Mouse (Mus musculus) forebrain, embryonic 11.5 days (tissue): ENCODE measurements around the gene Col27a1. TPM values are rescaled to one million over a fixed set of nuclear protein-coding genes. Genes with fewer than 3 reads are reported as not detected.

Experiments used
- ATAC-seq: fragments of 200-750 bp; cut with Nextera tagmentation; replicated peaks from 2 replicates; pipeline ENCODE4 v1.8.0; 2017; ENCODE audit warnings: moderate TSS enrichment; ENCODE audit not compliant: low FRiP score
- DNase-seq: peaks from one replicate; pipeline ENCODE4 v3.0.0-alpha.2; 2017; ENCODE audit warnings: low spot score
- H3K27ac ChIP-seq: fragments of 300-500 bp; sonication (generic); 2 replicates; pipeline ENCODE4 v1.5.1; 2014; ENCODE audit warnings: low read depth, low read length
- H3K27me3 ChIP-seq: fragments of 300-500 bp; sonication (generic); 2 replicates; pipeline ENCODE4 v1.6.1; 2014; ENCODE audit warnings: mild to moderate bottlenecking, low read length, mixed read lengths; ENCODE audit not compliant: control insufficient read depth, insufficient read depth
- H3K36me3 ChIP-seq: fragments of 300-500 bp; sonication (generic); 2 replicates; pipeline ENCODE4 v1.6.1; 2014; ENCODE audit warnings: mild to moderate bottlenecking, low read length, moderate library complexity, mixed read lengths; ENCODE audit not compliant: control insufficient read depth, insufficient read depth
- H3K4me1 ChIP-seq: fragments of 300-500 bp; sonication (generic); replicated peaks from 2 replicates; pipeline ENCODE4 v1.6.1; 2014; ENCODE audit warnings: low read length, mixed read lengths; ENCODE audit not compliant: control insufficient read depth, insufficient read depth
- H3K4me2 ChIP-seq: fragments of 300-500 bp; sonication (generic); 2 replicates; pipeline ENCODE4 v1.6.1; 2014; ENCODE audit warnings: low read depth, mild to moderate bottlenecking, low read length, moderate library complexity, mixed read lengths; ENCODE audit not compliant: severe bottlenecking
- H3K4me3 ChIP-seq: fragments of 300-500 bp; sonication (generic); 2 replicates; pipeline ENCODE4 v1.5.1; 2014; ENCODE audit warnings: low read depth, low read length
- H3K9ac ChIP-seq: fragments of 300-500 bp; sonication (generic); 2 replicates; pipeline ENCODE4 v1.6.1; 2014; ENCODE audit warnings: low read length
- H3K9me3 ChIP-seq: fragments of 300-500 bp; sonication (generic); 2 replicates; pipeline ENCODE4 v1.6.1; 2016; ENCODE audit warnings: low read length, mixed read lengths; ENCODE audit not compliant: control insufficient read depth
- WGBS: fragments of 180-500 bp; shearing (Covaris S2); extraction: QIAGEN DNeasy Blood & Tissue Kit; methylation state at CpG from one replicate; pipeline ENCODE4 v1.1.7; 2014; 5-methylcytosine and 5-hydroxymethylcytosine counted together
- polyA plus RNA-seq: library from polyadenylated mRNA; unstranded; fragments of >200 nt; fragmentation: Nextera tagmentation; extraction: Ambion mirVana; gene quantifications from 2 replicates; pipeline ENCODE4 v1.2.1, GENCODE M21; 2014

The Col27a1 gene
- 3.4 and 3.6 TPM in 2 replicates for polyA plus RNA-seq

DNA sequence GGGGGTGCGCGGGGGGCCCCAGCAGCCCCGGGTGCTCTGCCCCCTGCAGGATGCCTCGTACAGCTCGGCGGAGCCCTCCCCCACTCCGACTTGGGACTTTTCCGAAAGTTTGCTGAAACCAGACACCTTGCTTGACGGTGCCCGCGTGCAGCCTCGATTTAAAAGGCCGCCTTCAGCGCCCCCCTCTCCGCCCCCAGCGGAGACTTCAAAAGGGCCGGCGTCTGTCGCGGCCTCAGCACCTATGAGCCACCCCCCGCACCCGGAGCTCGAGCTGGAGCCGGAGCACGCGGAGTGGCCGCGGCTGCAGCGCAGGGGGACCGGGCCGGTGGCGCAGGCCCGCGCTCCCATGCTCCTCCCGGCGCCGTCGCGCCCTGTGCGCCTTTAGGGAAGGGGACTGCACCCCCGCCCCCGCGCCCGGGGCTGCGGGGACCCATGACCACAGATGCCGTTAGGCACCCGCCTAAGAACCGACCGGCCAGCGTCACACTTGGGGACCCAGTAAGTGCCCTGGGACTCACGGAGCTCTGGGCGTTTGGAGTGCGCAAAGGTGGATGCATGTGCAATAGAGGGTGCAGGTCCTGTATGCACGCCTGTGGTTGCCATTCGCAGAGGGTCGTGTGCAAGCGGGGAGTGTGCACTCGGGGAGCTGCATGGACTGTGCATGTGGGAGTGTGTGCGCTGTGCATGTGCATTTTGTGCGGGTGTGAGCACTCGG is at the start of gene Col27a1:
Col27a1 (plus strand) TSS at position 98 of the 715 bp plus-strand sequence.
- peak within 1 kb of the TSS; percentile 76 for H3K4me3 ChIP-seq
- H3K36me3 ChIP-seq, result no peaks in the 10 kb centered on the region
- peak; percentile 76 for DNase-seq
- no peaks in the 10 kb centered on the region for H3K9me3 ChIP-seq
- ATAC-seq, result peak; percentile 44
- peak within 1 kb of the TSS; percentile 100 for H3K4me2 ChIP-seq
- peaks cover 18% of the 10 kb centered on the region for H3K4me1 ChIP-seq
- H3K9ac ChIP-seq, result peak within 1 kb of the TSS; percentile 27
- WGBS, result under 1% methylated on average over 61 of the region's 61 CpGs
- H3K27me3 ChIP-seq, result peaks cover 24% of the 10 kb centered on the region
- no peak within 1 kb of the TSS for H3K27ac ChIP-seq

DNA sequence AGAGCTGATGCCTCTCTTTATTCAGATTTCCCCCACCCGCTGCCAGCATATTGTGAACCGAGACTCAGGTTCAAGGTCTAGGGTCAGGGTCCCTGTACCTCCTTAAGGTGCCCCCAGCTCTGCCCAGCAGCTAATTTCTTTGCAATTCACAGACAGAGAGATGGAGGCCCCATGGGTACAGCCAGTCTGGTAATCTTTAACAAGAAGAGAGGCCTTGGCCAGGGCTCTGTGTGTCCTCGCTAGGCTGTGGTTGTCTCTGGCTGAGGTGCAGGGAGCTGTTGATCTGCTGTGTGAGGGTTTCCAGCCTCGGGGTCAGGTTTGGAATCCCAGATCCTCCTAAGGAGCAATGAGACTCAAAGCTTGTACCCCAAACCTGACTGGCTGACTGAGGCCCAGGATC is 48.2 kb upstream of the Col27a1 start:
- Histone ChIP-seq H3K9me3 (no peaks in the 10 kb centered on the region), H3K4me1 (no peaks in the 10 kb centered on the region), H3K36me3 (no peaks in the 10 kb centered on the region), H3K4me2 (no peak overlapping the region), H3K4me3 (no peak overlapping the region), H3K27me3 (no peaks in the 10 kb centered on the region; the same call in 1 of the 2 replicates), H3K27ac (no peak overlapping the region), H3K9ac (no peak overlapping the region)
- DNase-seq (no peak), ATAC-seq (no peak)
- 91% methylated on average over 4 of the region's 4 CpGs for WGBS

DNA sequence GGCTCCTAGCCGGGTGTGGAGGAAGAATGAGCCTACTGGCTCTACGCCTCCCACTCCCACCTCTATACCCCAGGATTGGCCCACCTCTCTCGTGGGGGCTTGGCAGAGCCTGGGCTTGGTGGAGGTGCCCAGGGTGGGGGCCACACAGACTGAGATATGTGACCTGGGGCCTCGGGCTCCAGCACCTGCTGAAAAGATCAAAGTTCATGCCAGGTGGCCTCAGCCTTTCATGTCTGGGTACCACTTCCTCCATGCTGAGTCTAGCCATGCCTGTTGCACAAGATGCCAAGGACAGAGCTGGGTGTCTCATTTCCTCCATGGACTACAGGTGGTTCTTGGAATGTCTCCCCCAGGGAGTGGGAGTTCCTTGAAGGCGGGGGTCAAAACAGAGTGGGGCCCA is 47.5 kb upstream of the Col27a1 start:
- Histone ChIP-seq H3K9me3 (no peaks in the 10 kb centered on the region), H3K9ac (no peak overlapping the region), H3K27me3 (no peaks in the 10 kb centered on the region; the same call in 1 of the 2 replicates), H3K4me2 (no peak overlapping the region), H3K4me3 (no peak overlapping the region), H3K27ac (no peak overlapping the region), H3K36me3 (no peaks in the 10 kb centered on the region), H3K4me1 (no peaks in the 10 kb centered on the region)
- no peak for DNase-seq
- WGBS, result 85% methylated on average over 5 of the region's 5 CpGs
- no peak for ATAC-seq

DNA sequence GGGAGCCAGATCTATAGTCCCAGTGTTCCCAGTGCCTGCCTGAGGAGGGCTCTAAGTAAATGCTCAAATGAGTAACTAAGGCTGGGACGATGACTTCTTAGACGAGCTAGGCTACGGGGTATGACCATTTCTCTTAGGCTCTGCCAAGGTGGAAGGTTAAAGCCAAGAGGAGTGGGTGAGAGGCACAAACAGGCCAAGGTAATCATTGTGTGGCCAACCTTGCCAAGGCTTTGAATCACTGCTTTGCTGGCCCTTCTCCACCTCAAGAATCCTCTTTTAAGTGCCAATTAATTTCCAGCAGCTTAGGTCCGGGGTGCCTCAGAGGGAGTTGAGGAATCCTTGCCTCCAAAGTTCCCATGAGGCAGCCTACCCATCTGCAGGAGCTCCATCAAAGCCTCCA is 43.7 kb upstream of the Col27a1 start:
- H3K4me3 ChIP-seq, result no peak overlapping the region
- no peak overlapping the region for H3K9ac ChIP-seq
- no peaks in the 10 kb centered on the region for H3K36me3 ChIP-seq
- no peaks in the 10 kb centered on the region for H3K9me3 ChIP-seq
- ATAC-seq (no peak), DNase-seq (no peak)
- H3K27ac ChIP-seq, result no peak overlapping the region
- H3K4me2 ChIP-seq, result no peak overlapping the region
- H3K27me3 ChIP-seq, result no peaks in the 10 kb centered on the region; the same call in 1 of the 2 replicates
- no peaks in the 10 kb centered on the region for H3K4me1 ChIP-seq
- 85% methylated on average over 4 of the region's 4 CpGs for WGBS

GRCm38 (mm10) chr4:63171122-63171521 is 42.7 kb upstream of the Col27a1 start:
- H3K27ac ChIP-seq, result no peak overlapping the region
- H3K4me3 ChIP-seq, result no peak overlapping the region
- WGBS, result 46% methylated on average over 24 of the region's 24 CpGs
- no peaks in the 10 kb centered on the region for H3K9me3 ChIP-seq
- DNase-seq, result no peak
- H3K9ac ChIP-seq, result no peak overlapping the region
- no peak overlapping the region for H3K4me2 ChIP-seq
- no peak for ATAC-seq
- no peaks in the 10 kb centered on the region for H3K4me1 ChIP-seq
- no peaks in the 10 kb centered on the region for H3K36me3 ChIP-seq
- H3K27me3 ChIP-seq, result no peaks in the 10 kb centered on the region; the same call in 1 of the 2 replicates

DNA sequence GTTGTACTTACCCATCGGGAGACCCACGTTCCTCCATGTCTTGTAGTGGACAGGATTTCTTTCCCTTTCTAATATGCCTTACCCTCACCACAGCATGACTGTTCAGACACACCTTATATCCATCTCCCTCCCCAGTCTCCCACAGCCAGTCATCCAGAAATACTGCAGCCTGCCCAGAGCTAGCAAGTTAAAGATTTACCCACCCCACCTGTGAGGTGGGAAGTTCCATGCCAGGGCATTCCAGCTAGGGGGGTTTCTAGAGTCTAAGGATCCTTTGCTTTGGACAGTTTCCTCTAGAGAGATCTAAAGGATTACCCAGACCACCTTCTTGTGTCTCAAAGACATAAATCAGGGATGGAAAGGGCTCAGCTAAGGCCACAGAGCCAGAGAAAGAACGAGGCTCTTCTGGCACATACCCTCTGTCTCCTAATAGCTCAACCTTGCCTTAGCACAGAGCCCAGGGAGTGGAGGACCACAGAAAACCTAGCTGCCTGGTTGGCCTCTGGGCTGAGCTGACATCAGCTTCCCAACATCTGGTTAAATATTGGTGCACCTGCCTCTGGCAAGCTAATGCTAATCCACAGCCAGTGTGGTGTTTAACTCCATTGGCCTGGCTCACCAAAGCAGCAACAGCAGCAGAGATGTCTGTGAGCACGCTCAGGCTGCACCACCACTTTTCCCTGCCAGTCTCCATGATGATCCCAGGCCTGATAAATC is 41.7 kb upstream of the Col27a1 start, which contains the start of gene Kif12:
Kif12 (minus strand) TSS at position 163 of the 717 bp plus-strand sequence.
- H3K36me3 ChIP-seq, result no peaks in the 10 kb centered on the region
- no peak for DNase-seq
- no peak for ATAC-seq
- no peak within 1 kb of the TSS for H3K9ac ChIP-seq
- H3K27me3 ChIP-seq, result no peaks in the 10 kb centered on the region; the same call in 1 of the 2 replicates
- H3K4me2 ChIP-seq, result no peak within 1 kb of the TSS
- no peak within 1 kb of the TSS for H3K27ac ChIP-seq
- 81% methylated on average over 4 of the region's 4 CpGs for WGBS
- H3K4me1 ChIP-seq, result no peaks in the 10 kb centered on the region
- no peak within 1 kb of the TSS for H3K4me3 ChIP-seq
- H3K9me3 ChIP-seq, result no peaks in the 10 kb centered on the region

GRCm38 (mm10) chr4:63181556-63181955 is 32.2 kb upstream of the Col27a1 start:
- 12% methylated on average over 5 of the region's 5 CpGs for WGBS
- no peak overlapping the region for H3K27ac ChIP-seq
- H3K4me3 ChIP-seq, result no peak overlapping the region
- no peak overlapping the region for H3K9ac ChIP-seq
- H3K4me1 ChIP-seq, result 0 out of 2 replicates have a peak, but pooled peaks cover 2% of the 10 kb centered on the region
- no peak overlapping the region for H3K4me2 ChIP-seq
- no peaks in the 10 kb centered on the region for H3K9me3 ChIP-seq
- H3K36me3 ChIP-seq, result no peaks in the 10 kb centered on the region
- ATAC-seq (peak; percentile 82), DNase-seq (peak; percentile 72)
- H3K27me3 ChIP-seq, result no peaks in the 10 kb centered on the region

GRCm38 (mm10) chr4:63186281-63186870 is 27.4 kb upstream of the Col27a1 start:
- no peaks in the 10 kb centered on the region for H3K9me3 ChIP-seq
- no peaks in the 10 kb centered on the region for H3K36me3 ChIP-seq
- ATAC-seq (peak; percentile 58), DNase-seq (no peak)
- H3K4me1 ChIP-seq, result 0 out of 2 replicates have a peak, but pooled peaks cover 2% of the 10 kb centered on the region
- 52% methylated on average over 21 of the region's 21 CpGs for WGBS
- H3K4me2 ChIP-seq, result no peak overlapping the region
- H3K27me3 ChIP-seq, result no peaks in the 10 kb centered on the region
- H3K4me3 ChIP-seq, result no peak overlapping the region
- no peak overlapping the region for H3K9ac ChIP-seq
- H3K27ac ChIP-seq, result no peak overlapping the region
